Mouse (Mus musculus): ENCODE measurements around the gene Dedd.

- no peak for TF ChIP-seq CTCF (IDR thresholded peaks at IDR 0.05; ENCODE audit: borderline replicate concordance, control insufficient read depth, extremely low read depth, insufficient read depth, low read length, poor library complexity)
- no peak for TF ChIP-seq POLR2A (IDR thresholded peaks at IDR 0.05; ENCODE audit: control insufficient read depth, extremely low read depth, insufficient read depth, low read length, poor library complexity)
Measured at GRCm38 (mm10) chr1:171329433-171330215, 679 bp downstream of the Dedd start.
